30 mouse cellular contexts compared by ENCODE assay signal in the genomic region with DNA sequence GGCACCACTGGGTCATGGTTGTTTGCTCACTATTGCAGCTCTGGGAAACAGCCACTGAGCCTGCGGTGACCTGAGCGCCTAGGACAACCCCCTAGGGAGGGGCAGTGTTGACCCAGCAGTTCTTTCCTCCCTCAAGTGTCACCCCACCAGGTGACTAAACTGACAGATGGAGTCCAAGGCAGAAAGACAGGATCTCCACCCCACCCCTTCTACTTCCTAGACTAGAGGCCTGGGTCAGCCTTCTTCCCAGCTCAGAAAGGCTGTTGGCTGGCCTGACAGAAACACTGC. TPM values are rescaled to one million over a fixed set of nuclear protein-coding genes. Genes with fewer than 3 reads are reported as not detected.
DNase-seq lines count a peak whose midpoint lies in the region; ATAC-seq lines count a peak whose summit lies in the region.
"Had no signal": no experiment of that assay in that cellular context is flagged by ENCODE, and none has a peak within 500 bp of the region (broad histone marks: within the 10 kb centered on the region; RNA-seq: fewer than 3 reads in every experiment).

No protein-coding gene starts in this region.

- H3K4me3 ChIP-seq in kidney, embryonic 15.5 days (replicated peaks), result no peak overlapping the region
- H3K4me3 ChIP-seq in intestine, embryonic 16.5 days (ENCODE audit: low read length), result no peak overlapping the region
- no peak overlapping the region for H3K4me3 ChIP-seq in stomach, embryonic 14.5 days (ENCODE audit: low read depth, low read length)
- H3K4me3 ChIP-seq: embryonic facial prominence, embryonic 12.5 days; gastrocnemius, adult 2 months; limb, embryonic 15.5 days; midbrain, embryonic 10.5 days had no signal

- no peak for DNase-seq in kidney, adult 8-10 months
- DNase-seq in adrenal gland, adult 2 months, result peak; percentile 71
- no peak for DNase-seq in frontal cortex, postnatal 14 days (ENCODE audit: low spot score in 2 of 2)
- no peak for DNase-seq in kidney, postnatal 25 days
- DNase-seq in heart, adult 9 months (ENCODE audit: low spot score in 2 of 2), result no peak
- DNase-seq: B cell, adult 2 months; cerebellum, adult 11-12 months; cerebellum, postnatal 25 days; gastrocnemius, adult 2 months; right cerebral cortex, postnatal 14 days; thymus, adult 18-20 months had no signal

- H3K36me3 ChIP-seq in kidney, embryonic 15.5 days, result no peaks in the 10 kb centered on the region
- H3K36me3 ChIP-seq in intestine, embryonic 16.5 days (ENCODE audit: control insufficient read depth, insufficient read depth, low read length), result no peaks in the 10 kb centered on the region
- H3K36me3 ChIP-seq in stomach, embryonic 14.5 days (ENCODE audit: control insufficient read depth, insufficient read depth, low read length), result no peaks in the 10 kb centered on the region
- H3K36me3 ChIP-seq: embryonic facial prominence, embryonic 12.5 days; limb, embryonic 15.5 days; midbrain, embryonic 10.5 days had no signal

- ATAC-seq in kidney, embryonic 15.5 days (replicated peaks; ENCODE audit: low FRiP score), result 0 out of 2 replicates have a peak, but pooled peaks have one; percentile 15
- peak; percentile 82 for ATAC-seq in intestine, embryonic 16.5 days
- peak; percentile 81 for ATAC-seq in stomach, embryonic 14.5 days (ENCODE audit: insufficient number of reproducible peaks, insufficient read depth, low FRiP score, low read depth)
- ATAC-seq: activated CD4-positive, CD25-positive, alpha-beta regulatory T cell, adult 4 months; forebrain, embryonic 16.5 days; hindbrain, postnatal 0 days; Patski had no signal

- 41% methylated on average over 2 of the region's 2 CpGs for WGBS in kidney, embryonic 15.5 days
- WGBS in intestine, embryonic 16.5 days, result 70% methylated on average over 2 of the region's 2 CpGs
- WGBS in stomach, embryonic 14.5 days, result 58% methylated on average over 2 of the region's 2 CpGs

- no peaks in the 10 kb centered on the region for H3K4me1 ChIP-seq in kidney, embryonic 15.5 days
- peaks cover 3% of the 10 kb centered on the region; the same call in 1 of the 2 replicates for H3K4me1 ChIP-seq in intestine, embryonic 16.5 days (ENCODE audit: control insufficient read depth, insufficient read depth, low read length)
- peaks cover 6% of the 10 kb centered on the region; the same call in 1 of the 2 replicates for H3K4me1 ChIP-seq in stomach, embryonic 14.5 days (ENCODE audit: control insufficient read depth, insufficient read depth, low read length)
- H3K4me1 ChIP-seq: embryonic facial prominence, embryonic 12.5 days had no signal

- H3K9ac ChIP-seq in kidney, embryonic 15.5 days, result no peak overlapping the region
- no peak overlapping the region for H3K9ac ChIP-seq in intestine, embryonic 16.5 days (ENCODE audit: low read depth, low read length)
- H3K9ac ChIP-seq in stomach, embryonic 14.5 days (replicated peaks; ENCODE audit: low read depth, low read length), result no peak overlapping the region
- H3K9ac ChIP-seq: embryonic facial prominence, embryonic 12.5 days; limb, embryonic 15.5 days had no signal

- H3K27ac ChIP-seq in kidney, embryonic 15.5 days, result no peak overlapping the region
- no peak overlapping the region for H3K27ac ChIP-seq in intestine, embryonic 16.5 days (ENCODE audit: low read length)
- H3K27ac ChIP-seq in stomach, embryonic 14.5 days (ENCODE audit: low read length), result peak overlapping the region; percentile 59; the same call in 1 of the 2 replicates
- H3K27ac ChIP-seq: embryonic facial prominence, embryonic 12.5 days; gastrocnemius, adult 2 months; hindbrain, postnatal 0 days; limb, embryonic 15.5 days; midbrain, embryonic 10.5 days had no signal

- no peak overlapping the region for H3K4me2 ChIP-seq in kidney, embryonic 15.5 days
- H3K4me2 ChIP-seq in intestine, embryonic 16.5 days (ENCODE audit: low read depth, low read length), result no peak overlapping the region
- no peak overlapping the region for H3K4me2 ChIP-seq in stomach, embryonic 14.5 days (replicated peaks; ENCODE audit: low read depth, low read length)
- H3K4me2 ChIP-seq: embryonic facial prominence, embryonic 12.5 days; limb, embryonic 15.5 days had no signal

- no peaks in the 10 kb centered on the region for H3K9me3 ChIP-seq in kidney, embryonic 15.5 days (replicated peaks)
- H3K9me3 ChIP-seq in intestine, embryonic 16.5 days (ENCODE audit: control insufficient read depth, low read length), result no peaks in the 10 kb centered on the region
- no peaks in the 10 kb centered on the region for H3K9me3 ChIP-seq in stomach, embryonic 14.5 days (ENCODE audit: control insufficient read depth, low read depth, low read length)
- H3K9me3 ChIP-seq: embryonic facial prominence, embryonic 12.5 days; limb, embryonic 15.5 days; midbrain, embryonic 10.5 days had no signal

- no peaks in the 10 kb centered on the region for H3K27me3 ChIP-seq in kidney, embryonic 15.5 days
- H3K27me3 ChIP-seq in intestine, embryonic 16.5 days (replicated peaks; ENCODE audit: control insufficient read depth, insufficient read depth, low read length), result no peaks in the 10 kb centered on the region
- no peaks in the 10 kb centered on the region for H3K27me3 ChIP-seq in stomach, embryonic 14.5 days (ENCODE audit: control insufficient read depth, insufficient read depth, low read length)
- H3K27me3 ChIP-seq: embryonic facial prominence, embryonic 12.5 days; limb, embryonic 15.5 days; Patski had no signal

RNA-seq across cellular contexts. Expression of gene Krt13, which starts 7.7 kb away (rescaled TPM):
- 0.51 and 0.57 TPM in 2 replicates for polyA plus RNA-seq in kidney, embryonic 15.5 days (2015; fragmentation: Nextera tagmentation; extraction: Ambion mirVana)
- total RNA-seq in adrenal gland, adult 2 months (2021), result not detected
- polyA plus RNA-seq in adrenal gland, adult 2 months (2012; rRNA removed), result not detected in 2 replicates
- 0.29 TPM in 1 of 2 replicates, not detected in the other for polyA plus RNA-seq in intestine, embryonic 16.5 days (2015; fragmentation: Nextera tagmentation; extraction: Ambion mirVana)
- 76.1 and 140 TPM in 2 replicates for polyA plus RNA-seq in stomach, embryonic 14.5 days (2014; fragmentation: Nextera tagmentation; extraction: Ambion mirVana)
- total RNA-seq: gastrocnemius, adult 2 months; granulocyte monocyte progenitor cell, adult 5-6 weeks; hematopoietic stem cell, adult 5-6 weeks; hindbrain, postnatal 0 days; layer of hippocampus, postnatal 14 days; left cerebral cortex, postnatal 25 days had no signal
- polyA plus RNA-seq: activated CD4-positive, CD25-positive, alpha-beta regulatory T cell, adult 4 months; embryonic facial prominence, embryonic 12.5 days; forebrain, embryonic 16.5 days; heart, embryonic 14.5 days; hindbrain, postnatal 0 days; liver, embryonic 16.5 days; midbrain, embryonic 10.5 days; neural tube, embryonic 14.5 days; Patski had no signal

RNA-seq across cellular contexts. Expression of gene Krt36, which starts 8.3 kb away (rescaled TPM):
- polyA plus RNA-seq in kidney, embryonic 15.5 days (2015; fragmentation: Nextera tagmentation; extraction: Ambion mirVana), result 0.86 and 1.2 TPM in 2 replicates
- total RNA-seq in adrenal gland, adult 2 months (2021), result under 1 TPM; 0.28 to 0.43 TPM
- 0.31 and 0.50 TPM in 2 replicates for polyA plus RNA-seq in adrenal gland, adult 2 months (2012; rRNA removed)
- 0.10 TPM in 1 of 2 replicates, not detected in the other for polyA plus RNA-seq in intestine, embryonic 16.5 days (2015; fragmentation: Nextera tagmentation; extraction: Ambion mirVana)
- polyA plus RNA-seq in stomach, embryonic 14.5 days (2014; fragmentation: Nextera tagmentation; extraction: Ambion mirVana), result 0.29 and 0.35 TPM in 2 replicates
- total RNA-seq: gastrocnemius, adult 2 months; hematopoietic stem cell, adult 5-6 weeks; hindbrain, postnatal 0 days; layer of hippocampus, postnatal 14 days; left cerebral cortex, postnatal 25 days had no signal
- polyA plus RNA-seq: activated CD4-positive, CD25-positive, alpha-beta regulatory T cell, adult 4 months; forebrain, embryonic 16.5 days; heart, embryonic 14.5 days; liver, embryonic 16.5 days; midbrain, embryonic 10.5 days; neural tube, embryonic 14.5 days; Patski had no signal

RNA-seq across cellular contexts. Expression of gene Krt35, which starts 17.6 kb away (rescaled TPM):
- not detected in 2 replicates for polyA plus RNA-seq in kidney, embryonic 15.5 days (2015; fragmentation: Nextera tagmentation; extraction: Ambion mirVana)
- total RNA-seq in adrenal gland, adult 2 months (2021), result not detected
- polyA plus RNA-seq in adrenal gland, adult 2 months (2012; rRNA removed), result not detected in 2 replicates
- 0.07 and 0.12 TPM in 2 replicates for polyA plus RNA-seq in intestine, embryonic 16.5 days (2015; fragmentation: Nextera tagmentation; extraction: Ambion mirVana)
- polyA plus RNA-seq in stomach, embryonic 14.5 days (2014; fragmentation: Nextera tagmentation; extraction: Ambion mirVana), result not detected in 2 replicates
- total RNA-seq: gastrocnemius, adult 2 months; granulocyte monocyte progenitor cell, adult 5-6 weeks; hematopoietic stem cell, adult 5-6 weeks; layer of hippocampus, postnatal 14 days; left cerebral cortex, postnatal 25 days had no signal
- polyA plus RNA-seq: activated CD4-positive, CD25-positive, alpha-beta regulatory T cell, adult 4 months; embryonic facial prominence, embryonic 12.5 days; forebrain, embryonic 16.5 days; heart, embryonic 14.5 days; kidney, embryonic 16.5 days; liver, embryonic 16.5 days; midbrain, embryonic 10.5 days; neural tube, embryonic 14.5 days; Patski had no signal

RNA-seq across cellular contexts. Expression of gene Krt15, which starts 22.0 kb away (rescaled TPM):
- polyA plus RNA-seq in kidney, embryonic 15.5 days (2015; fragmentation: Nextera tagmentation; extraction: Ambion mirVana), result 5.0 and 14.8 TPM in 2 replicates
- total RNA-seq in adrenal gland, adult 2 months (2021), result not detected
- not detected in 2 replicates for polyA plus RNA-seq in adrenal gland, adult 2 months (2012; rRNA removed)
- polyA plus RNA-seq in intestine, embryonic 16.5 days (2015; fragmentation: Nextera tagmentation; extraction: Ambion mirVana), result 2.2 and 4.5 TPM in 2 replicates
- 215 and 241 TPM in 2 replicates for polyA plus RNA-seq in stomach, embryonic 14.5 days (2014; fragmentation: Nextera tagmentation; extraction: Ambion mirVana)
- total RNA-seq: gastrocnemius, adult 2 months; granulocyte monocyte progenitor cell, adult 5-6 weeks; hematopoietic stem cell, adult 5-6 weeks; left cerebral cortex, postnatal 25 days had no signal
- polyA plus RNA-seq: activated CD4-positive, CD25-positive, alpha-beta regulatory T cell, adult 4 months; forebrain, embryonic 16.5 days; neural tube, embryonic 14.5 days had no signal

RNA-seq across cellular contexts. Expression of gene Krt32, which starts 25.7 kb away (rescaled TPM):
- not detected in 2 replicates for polyA plus RNA-seq in kidney, embryonic 15.5 days (2015; fragmentation: Nextera tagmentation; extraction: Ambion mirVana)
- total RNA-seq in adrenal gland, adult 2 months (2021), result not detected
- polyA plus RNA-seq in adrenal gland, adult 2 months (2012; rRNA removed), result not detected in 2 replicates
- not detected in 2 replicates for polyA plus RNA-seq in intestine, embryonic 16.5 days (2015; fragmentation: Nextera tagmentation; extraction: Ambion mirVana)
- not detected in 2 replicates for polyA plus RNA-seq in stomach, embryonic 14.5 days (2014; fragmentation: Nextera tagmentation; extraction: Ambion mirVana)
- total RNA-seq: gastrocnemius, adult 2 months; granulocyte monocyte progenitor cell, adult 5-6 weeks; hematopoietic stem cell, adult 5-6 weeks; hindbrain, postnatal 0 days; layer of hippocampus, postnatal 14 days; left cerebral cortex, postnatal 25 days had no signal
- polyA plus RNA-seq: activated CD4-positive, CD25-positive, alpha-beta regulatory T cell, adult 4 months; embryonic facial prominence, embryonic 12.5 days; forebrain, embryonic 16.5 days; heart, embryonic 14.5 days; hindbrain, postnatal 0 days; kidney, embryonic 16.5 days; liver, embryonic 16.5 days; midbrain, embryonic 10.5 days; neural tube, embryonic 14.5 days; Patski; urinary bladder, adult 2 months had no signal

Comparison
In these comparisons a context has a peak if more than half of its experiments do, and no peak if none do; other contexts are left out.
1. ATAC-seq: peak in every context shown above with its lines; median percentile 82 in intestine, embryonic 16.5 days; 81 in stomach, embryonic 14.5 days; 15 in kidney, embryonic 15.5 days.
2. RNA of gene Krt13, which starts 7.7 kb away (polyA plus RNA-seq): 76.1 to 140 TPM in stomach, embryonic 14.5 days; 0.51 to 0.57 TPM in kidney, embryonic 15.5 days, 0.29 TPM in intestine, embryonic 16.5 days and not detected in adrenal gland, adult 2 months; every median in the first group is over 10 times any median in the second.